Mouse (Mus musculus) T-helper 2 cell (primary cell): ENCODE data around the gene Hoxc9.

Experiments
- in situ Hi-C: fragments of 300-600 bp; cut with MboI, MseI; formaldehyde crosslinking; loops from one replicate; pipeline ENCODE4 v1.15.1; 2025; ENCODE audit warnings: high pct_unique_total_duplicates

Hoxc9 gene

DNA sequence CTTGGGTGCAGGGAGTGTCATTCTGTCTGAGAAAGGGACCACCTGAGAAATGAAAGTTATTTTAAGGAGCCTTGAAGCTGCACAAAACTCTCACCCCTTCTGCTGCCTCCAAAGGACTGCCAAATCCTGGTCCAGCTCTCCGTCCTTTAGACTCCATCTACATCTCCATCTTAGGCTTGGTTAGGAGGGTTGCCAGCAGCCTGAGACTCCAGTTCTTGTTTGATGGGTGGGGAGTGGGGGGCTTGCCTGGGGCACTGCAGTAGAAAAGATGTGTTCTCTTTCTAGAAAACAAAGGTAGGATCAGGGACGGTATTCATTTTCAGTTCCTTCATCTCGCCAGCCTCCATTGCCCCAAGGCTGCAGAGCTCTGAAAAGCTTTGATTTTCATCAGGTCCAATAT is 21.2 kb downstream of the Hoxc9 start:
- in situ Hi-C loops, result loop anchor here (25.0 kb wide), 1 partner anchor 315 kb away; the partner anchor contains the start of gene Gpr84

DNA sequence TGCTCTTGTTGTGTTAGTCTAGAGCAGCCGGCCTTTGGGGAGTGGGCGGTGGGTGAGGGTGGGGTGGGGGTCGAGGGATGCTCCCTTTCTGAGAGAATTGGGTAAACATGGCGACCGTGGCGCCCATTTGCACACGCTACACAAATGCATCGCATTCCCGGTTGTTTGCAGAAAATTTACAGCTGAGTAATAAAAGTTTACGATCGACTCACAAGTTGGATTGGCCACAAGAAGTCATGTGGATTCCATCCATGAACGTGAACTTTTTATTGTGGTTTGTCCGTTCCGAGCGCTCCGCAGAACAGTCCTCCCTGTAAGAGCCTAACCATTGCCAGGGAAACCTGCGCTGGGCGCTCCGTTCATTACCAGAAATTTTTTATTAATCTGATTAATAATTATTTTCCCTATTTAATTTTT is 21.7 kb downstream of the Hoxc9 start, which contains the start of gene Hoxc6:
TSS of gene Hoxc6 (plus strand) at position 319 of the 417 bp plus-strand sequence.
- in situ Hi-C loops, result loop anchor here (25.0 kb wide), 1 partner anchor 314 kb away; the partner anchor contains the start of gene Gpr84

DNA sequence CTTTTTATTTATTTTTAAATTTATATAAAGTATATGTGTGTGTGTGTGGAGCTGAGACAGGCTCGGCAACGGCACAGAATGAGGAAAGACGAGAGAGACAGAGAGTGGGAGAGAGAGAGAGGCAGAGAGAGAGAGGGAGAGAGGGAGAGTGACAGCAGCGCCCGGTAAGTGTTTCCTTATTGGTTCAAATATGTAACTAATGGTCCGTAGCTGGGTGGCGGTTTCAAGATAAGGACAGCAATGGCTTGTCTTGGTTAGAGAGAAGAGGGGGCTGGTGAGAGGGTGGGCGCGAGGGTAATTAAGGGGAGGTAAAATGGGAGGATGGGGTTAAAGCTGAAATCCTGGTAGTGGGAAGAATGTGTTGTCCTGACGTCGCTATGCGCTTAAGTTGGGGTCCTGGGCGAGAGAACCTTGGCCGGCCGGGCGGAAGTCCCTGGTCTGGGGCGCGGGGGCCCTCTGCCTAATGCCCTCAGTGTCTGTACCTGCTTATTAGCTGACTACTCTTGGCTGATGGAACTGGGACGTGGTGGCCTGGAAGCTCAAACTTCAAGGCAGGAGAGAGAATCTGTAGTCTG is 22.5 kb downstream of the Hoxc9 start:
- in situ Hi-C loops, result loop anchor here (25.0 kb wide), 1 partner anchor 314 kb away; the partner anchor contains the start of gene Gpr84

DNA sequence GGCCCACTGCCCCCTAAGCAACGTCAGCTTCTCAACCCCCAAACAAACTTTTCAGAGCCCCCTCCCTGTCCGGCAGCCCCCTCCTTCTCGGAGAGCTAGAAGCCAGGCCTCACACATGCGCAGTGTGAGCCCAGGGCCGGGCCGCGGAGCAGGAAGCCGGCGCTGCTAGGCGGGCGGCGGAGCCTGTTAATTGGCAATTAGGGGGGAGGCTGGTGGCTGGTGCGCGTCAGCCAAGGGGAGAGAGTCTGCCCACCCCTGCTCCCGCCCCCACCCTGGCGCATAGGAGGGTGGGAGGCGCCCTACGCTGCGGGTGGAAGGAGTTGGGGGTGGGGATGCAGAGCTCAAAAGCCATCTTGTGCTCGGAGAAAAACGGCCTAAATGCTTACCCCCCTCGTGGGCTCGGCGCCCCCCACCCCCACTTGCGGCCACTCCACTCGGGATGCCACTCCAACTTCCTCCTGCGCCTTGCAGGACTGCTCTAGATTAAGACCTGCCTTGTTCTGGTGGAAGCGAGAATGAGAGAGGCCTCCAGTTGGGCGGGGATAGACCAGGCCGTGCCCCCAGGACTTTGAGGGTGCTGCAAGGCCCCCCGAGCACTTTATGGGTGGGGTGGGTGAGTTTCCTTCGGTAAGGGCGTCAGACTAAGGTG is 23.1 kb downstream of the Hoxc9 start:
- in situ Hi-C loops, result loop anchor here (25.0 kb wide), 1 partner anchor 313 kb away; the partner anchor contains the start of gene Gpr84

DNA sequence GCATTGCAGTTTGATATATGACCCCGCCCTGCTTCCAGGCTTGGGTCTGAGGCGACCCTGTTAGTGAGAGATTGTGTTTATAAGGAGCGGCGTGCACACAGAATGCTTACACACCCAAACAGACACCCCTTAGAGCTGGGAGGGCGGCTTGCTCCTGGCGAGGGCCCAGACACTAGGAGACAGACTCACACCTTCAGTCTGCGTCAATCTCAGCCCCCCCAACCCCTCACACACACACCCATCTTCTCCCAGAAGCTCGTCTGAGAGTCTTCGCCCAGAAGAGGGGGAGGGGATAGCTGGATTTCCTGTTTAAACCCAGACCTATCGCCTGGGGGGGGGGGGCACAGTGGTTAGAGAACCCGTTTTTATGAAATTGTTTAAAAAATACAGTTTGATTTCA is 23.7 kb downstream of the Hoxc9 start:
- in situ Hi-C loops, result loop anchor here (25.0 kb wide), 1 partner anchor 312 kb away; the partner anchor contains the start of gene Gpr84

DNA sequence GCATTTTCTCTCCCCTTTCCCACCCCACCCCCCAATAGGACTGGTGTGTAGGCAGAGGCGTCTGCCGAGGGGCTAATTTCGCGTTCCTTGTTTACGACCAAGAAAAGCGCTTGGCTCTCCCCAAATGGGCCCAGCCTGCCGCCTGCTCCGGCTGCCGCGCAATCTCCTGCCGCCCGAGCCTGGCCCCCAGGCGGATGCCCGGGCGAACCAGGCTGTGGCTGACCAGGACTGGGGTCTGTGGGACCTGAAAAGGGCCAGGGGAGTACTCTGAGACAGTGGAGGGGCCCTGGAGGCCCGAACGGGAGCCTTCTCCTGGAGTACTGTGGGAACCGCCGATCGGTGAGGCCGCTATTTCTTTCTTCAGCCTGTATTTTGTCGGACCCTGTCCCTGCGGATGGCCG is 24.3 kb downstream of the Hoxc9 start:
- in situ Hi-C loops, result no loop called here

DNA sequence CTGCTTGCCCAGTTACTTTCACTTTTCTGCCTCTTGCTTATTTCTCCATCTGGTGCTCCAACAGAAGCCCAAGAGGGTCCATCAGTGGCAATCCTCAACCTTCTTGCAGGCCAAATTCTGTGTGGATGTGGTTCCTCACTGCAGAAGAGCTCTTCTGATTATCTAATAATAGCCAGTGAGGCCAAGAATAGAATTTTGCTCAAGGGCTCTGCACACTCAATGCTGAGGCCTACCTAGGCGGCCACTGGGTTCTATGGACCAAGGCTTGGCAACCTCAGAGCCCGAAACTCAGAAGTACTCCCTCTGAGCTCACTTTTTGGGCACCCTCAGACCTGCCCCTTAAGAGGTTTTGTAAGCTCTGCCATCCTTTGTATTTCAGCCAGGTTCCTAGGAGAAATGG is 25.1 kb downstream of the Hoxc9 start:
- in situ Hi-C loops, result no loop called here

DNA sequence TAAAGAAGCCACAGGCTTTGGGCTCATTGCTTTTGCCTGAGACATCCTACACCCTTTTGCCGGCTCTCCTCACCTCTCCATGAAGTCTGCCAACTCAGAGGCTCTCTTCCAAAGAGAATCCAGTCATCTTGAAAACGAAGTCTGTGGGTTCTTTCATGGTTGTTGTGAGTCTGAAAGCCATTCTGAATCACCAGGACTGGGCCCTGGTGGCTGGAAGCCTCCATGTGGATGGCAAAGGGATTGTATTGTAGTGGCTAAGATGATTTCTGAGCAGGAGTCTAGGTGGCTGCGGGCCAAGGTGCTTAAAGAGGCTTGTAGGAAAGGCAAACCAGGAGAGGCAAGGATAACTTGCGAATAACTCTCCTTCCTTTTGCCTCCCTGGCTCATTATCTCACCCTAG is 25.9 kb downstream of the Hoxc9 start:
- in situ Hi-C loops, result no loop called here

DNA sequence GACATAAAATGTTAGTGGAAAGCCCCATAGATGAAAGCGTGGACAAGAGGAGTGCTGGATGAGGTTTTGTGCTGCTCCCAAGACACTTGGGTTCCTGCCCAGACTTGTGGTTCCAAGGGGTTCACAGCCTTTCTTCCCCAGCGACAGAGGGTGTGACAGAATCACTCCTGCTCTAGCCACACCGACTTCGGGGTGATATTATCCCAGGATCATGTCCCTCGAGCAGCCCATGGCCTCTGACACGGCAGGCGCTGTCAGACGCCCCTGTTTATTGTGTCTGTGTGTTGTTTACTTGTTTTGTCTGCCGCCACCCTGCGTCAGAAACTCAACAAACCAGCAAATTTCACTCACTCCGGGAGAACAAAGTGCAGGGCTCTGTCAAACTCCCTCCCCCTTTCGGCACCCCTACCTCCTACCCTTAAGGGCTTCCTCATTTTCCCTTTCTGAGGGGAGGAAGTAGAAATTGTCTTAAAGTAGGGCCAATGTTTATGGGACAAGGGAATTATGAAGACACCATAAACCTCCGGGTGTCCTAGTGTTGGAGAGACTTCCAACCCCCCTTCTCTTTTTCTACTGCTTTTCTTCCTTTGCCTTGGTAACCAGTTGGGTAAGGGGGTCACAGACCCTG is 26.7 kb downstream of the Hoxc9 start:
- in situ Hi-C loops, result no loop called here

DNA sequence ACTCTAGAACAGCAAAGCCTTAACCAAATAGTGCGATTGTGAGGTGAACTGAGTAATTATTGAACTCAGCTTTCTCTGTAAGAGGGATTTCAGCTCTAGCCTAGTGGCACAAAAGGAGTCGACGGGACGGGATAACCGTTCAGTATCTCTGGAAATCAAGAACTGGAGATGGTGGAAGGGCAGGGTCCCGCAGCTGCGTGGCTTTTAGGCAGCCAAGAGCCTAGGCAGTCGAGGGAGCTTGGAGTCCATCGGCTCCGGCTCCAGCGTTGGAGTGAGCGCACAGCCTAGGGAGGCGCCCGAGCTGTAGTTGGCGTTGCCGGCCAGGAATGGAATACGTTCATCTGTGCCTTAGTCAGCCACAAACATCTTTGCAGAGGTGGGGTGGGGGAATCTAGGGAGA is 29.1 kb downstream of the Hoxc9 start:
- in situ Hi-C loops, result no loop called here

DNA sequence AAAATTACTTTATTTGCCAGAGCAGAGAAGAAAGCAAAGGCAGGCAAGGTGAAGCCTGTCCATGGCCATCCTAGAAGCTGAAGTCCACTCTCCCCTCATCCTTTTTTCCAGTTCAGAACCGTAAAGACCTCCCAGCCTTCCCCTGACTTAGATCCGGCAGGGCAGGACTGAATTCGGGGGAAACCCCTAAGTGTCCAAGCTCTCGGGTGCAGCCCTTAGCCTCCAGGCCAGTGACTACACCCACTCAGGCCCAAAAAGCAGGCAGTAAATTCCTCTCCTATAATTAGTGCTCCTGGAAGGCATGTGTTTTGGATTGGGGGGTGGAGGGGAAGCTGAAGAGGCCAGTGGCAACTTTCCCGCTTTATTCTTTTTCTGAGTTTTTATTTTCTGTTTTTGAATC is 29.6 kb downstream of the Hoxc9 start:
- in situ Hi-C loops, result no loop called here

DNA sequence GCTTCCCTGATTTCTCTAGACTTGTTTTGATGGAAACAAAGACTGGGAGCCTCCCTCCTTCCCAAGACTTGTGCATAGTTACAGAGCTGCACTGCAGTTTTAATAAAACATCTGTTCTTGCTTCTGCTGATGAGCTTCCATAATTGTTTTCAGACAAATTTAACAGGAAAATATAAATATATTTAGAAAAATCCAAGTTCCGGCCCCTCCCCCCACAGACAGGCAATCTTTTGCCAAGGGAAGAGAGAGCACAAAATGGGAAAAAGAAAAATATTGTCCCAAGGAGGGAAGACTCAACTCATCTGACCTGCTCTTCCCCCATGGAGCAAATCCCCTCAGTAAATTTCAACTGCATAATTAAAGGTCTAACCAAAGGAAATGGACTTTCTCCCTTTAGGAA is 30.1 kb downstream of the Hoxc9 start:
- in situ Hi-C loops, result no loop called here

DNA sequence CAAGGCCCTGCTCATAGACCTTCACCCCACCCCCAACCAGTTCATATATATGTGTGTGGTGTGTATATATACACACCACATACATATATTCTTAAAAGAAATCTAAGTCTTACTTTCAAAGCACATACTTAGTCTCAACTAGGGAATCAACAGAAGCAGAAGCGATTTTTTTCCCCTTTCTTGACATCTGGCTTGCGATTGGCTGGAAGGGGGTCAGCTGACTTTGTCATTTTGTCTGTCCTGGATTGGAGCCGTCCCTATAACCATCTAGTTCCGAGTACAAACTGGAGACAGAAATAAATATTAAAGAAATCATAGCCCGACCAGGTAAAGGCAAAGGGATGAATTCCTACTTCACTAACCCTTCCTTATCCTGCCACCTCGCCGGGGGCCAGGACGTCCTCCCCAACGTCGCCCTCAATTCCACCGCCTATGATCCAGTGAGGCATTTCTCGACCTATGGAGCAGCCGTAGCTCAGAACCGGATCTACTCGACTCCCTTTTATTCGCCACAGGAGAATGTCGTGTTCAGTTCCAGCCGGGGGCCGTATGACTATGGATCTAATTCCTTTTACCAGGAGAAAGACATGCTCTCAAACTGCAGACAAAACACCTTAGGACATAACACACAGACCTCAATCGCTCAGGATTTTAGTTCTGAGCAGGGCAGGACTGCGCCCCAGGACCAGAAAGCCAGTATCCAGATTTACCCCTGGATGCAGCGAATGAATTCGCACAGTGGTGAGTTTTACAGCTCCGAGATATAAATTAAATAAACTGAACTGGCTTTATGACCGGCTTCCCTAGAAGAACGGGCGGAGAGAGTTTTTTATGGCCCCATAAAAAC is 33.2 kb downstream of the Hoxc9 start:
- in situ Hi-C loops, result no loop called here

DNA sequence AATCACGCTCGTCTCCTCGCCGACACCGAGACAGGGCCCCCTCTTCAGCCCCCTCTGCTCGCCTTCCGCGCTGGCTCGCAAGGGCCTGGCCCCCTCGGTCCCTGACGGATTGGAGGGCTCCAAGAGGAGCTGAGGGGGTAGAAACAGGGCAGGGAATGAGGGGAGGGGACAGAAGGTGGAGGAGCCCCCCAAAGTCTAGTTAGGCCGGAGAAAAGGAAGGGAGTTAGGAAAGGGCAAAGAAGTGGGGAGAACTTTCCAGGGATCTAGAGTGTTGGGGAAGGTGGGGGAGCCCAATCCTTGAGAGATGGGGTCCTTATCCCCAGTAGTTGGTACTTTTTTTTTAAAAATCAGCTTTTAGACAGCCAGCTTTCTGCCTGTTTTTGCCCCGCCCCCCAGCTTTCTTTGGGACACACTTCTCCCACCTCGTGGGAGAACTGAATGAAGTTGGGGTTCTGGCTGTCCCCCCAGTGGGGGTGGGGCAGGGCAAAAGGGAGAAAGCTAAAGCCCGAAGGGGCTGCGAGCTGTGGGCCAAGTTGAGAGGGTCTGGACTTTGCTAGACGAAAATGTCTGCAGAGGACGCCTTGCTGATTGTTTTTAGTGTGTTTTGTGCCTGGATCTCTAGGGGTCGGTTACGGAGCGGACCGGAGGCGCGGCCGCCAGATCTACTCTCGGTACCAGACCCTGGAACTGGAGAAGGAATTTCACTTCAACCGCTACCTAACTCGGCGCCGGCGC is 34.0 kb downstream of the Hoxc9 start:
- in situ Hi-C loops, result no loop called here

DNA sequence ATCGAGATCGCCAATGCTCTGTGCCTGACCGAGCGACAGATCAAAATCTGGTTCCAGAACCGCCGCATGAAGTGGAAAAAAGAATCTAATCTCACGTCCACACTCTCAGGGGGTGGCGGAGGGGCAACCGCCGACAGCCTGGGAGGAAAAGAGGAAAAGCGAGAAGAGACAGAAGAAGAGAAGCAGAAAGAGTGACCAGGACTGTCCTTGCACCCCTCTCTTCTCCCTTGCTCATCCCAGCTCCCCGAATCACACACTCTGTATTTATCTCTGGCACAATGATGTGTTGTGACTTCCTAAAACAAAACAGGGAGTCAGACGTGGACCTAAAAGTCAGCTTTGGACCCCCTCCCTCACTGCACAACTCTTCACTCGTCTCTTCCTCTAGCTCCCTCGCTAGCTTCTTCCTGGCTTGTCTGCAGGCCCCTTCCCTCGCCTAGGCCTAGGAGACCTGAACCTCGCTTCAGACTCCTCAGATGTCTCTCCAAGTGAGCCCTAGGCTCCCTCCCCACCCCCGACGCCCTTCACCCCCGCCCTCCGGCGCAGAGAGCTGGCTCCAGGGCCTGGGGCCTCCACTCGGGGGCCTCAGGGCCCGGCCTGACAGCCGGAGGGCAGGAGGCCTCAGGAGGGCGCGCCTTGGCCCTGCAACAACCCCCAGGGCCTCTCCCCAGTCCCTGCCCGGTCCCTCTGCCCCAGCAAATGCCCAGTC is 34.8 kb downstream of the Hoxc9 start:
- in situ Hi-C loops, result no loop called here

DNA sequence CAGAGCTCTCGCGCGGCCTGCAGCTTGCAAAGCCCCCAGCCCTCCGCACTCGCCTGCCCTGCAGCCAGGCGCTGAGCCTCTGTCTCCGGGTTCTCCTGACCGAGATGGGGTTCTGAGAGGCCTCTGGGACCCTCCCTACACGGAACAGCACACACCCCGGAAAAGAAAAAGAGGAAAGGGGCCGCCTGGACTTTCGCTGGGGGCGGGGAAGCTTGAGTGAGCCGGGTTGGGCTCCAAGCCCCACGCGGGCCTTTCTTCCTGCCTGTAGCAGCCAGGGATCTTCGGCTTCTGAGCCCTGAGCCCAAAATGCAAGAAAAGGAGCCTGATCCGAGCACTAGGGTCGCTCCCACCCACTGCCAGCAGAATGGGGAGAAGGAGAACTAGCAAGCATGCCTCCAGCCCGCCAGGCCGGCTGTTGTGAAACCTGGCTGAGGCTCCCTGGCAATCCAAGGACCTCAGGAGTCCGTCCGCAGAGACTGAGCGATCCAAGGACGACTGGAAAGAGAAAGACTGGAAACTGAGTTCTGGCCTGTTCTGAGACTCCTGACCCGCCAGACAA is 35.8 kb downstream of the Hoxc9 start:
- in situ Hi-C loops, result no loop called here

DNA sequence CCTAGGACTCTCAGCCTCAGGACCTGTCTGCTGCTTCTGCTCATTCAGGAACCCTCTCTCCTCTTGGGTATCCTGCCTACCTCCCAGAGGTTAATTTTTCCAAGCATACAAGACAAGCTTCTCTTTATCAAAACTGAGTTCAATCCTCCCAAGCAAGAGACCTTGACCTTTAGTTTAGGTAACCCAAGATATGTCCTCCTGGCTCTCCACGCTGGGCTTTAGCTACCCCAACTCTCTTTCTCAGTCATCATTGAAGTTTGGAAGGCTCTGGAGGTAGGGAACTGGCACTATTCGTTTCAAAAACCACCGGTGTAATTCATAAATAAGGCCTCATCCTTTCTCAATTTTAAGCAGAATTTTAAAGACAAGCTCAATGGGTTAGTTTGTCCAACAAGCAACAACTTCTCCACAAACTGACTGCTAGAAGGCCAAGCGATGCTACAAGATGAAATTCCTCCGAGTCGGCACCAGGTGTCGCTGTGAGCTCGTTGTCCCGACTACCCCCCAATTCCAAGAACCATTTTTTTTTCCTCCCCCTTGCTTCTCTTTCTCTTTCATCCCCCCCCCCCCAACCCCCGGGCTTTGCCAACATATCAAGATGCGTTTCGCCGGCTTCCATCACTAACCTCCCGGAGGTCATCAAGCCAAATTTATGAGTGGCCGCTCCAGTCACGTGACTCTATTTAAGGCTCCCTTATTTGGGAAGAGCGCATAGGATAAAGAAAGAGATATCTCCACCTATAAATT is 37.2 kb downstream of the Hoxc9 start:
- in situ Hi-C loops, result no loop called here

DNA sequence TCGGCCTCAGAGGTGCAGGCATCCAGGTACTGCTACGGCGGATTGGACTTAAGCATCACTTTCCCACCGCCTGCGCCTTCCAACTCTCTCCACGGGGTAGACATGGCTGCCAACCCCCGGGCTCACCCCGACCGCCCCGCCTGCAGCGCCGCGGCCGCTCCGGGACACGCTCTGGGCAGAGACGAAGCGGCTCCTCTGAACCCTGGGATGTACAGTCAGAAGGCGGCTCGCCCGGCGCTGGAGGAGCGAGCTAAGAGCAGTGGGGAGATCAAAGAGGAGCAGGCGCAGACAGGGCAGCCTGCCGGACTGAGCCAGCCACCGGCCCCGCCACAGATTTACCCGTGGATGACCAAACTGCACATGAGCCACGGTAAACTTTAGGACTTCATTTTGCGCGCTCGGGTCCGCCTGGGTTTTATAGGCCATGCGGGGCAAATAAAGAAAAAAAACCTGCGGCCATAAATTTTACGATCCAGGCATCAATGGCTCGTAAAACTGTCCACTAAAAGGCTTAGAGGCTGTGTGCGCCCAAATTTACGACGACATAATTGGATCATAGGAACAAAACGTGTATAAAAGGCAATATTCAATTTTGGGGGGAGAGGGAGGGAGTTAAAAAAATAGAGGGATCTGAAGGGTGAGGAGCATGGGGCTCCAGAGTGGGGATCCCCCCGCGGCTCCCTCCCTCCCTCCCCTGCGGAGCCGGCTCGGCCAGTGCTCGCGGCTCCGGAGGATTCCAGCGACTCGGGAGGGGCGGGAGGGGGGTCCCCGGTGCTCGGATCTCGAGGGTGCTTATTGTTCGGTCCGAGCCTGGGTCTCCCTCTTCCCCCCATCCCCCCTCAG is 38.1 kb downstream of the Hoxc9 start:
- in situ Hi-C loops, result no loop called here

DNA sequence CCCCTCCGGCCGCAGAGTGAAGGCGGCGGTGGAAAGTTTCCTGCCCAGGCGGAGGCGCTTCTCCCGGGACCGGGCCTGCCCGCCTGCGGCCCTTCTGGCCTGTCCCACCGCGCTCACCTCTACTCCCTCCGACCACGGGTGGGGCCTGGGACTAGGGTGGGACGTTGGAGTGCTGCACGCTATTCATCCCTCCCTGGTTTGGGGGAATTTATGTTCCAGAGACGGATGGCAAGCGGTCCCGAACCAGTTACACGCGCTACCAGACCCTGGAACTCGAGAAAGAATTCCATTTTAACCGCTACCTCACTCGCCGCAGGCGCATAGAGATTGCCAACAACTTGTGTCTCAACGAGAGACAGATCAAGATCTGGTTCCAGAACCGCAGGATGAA is 38.8 kb downstream of the Hoxc9 start:
- in situ Hi-C loops, result no loop called here
